ENCODE assay signal across 8 mouse cellular contexts in the genomic region with DNA sequence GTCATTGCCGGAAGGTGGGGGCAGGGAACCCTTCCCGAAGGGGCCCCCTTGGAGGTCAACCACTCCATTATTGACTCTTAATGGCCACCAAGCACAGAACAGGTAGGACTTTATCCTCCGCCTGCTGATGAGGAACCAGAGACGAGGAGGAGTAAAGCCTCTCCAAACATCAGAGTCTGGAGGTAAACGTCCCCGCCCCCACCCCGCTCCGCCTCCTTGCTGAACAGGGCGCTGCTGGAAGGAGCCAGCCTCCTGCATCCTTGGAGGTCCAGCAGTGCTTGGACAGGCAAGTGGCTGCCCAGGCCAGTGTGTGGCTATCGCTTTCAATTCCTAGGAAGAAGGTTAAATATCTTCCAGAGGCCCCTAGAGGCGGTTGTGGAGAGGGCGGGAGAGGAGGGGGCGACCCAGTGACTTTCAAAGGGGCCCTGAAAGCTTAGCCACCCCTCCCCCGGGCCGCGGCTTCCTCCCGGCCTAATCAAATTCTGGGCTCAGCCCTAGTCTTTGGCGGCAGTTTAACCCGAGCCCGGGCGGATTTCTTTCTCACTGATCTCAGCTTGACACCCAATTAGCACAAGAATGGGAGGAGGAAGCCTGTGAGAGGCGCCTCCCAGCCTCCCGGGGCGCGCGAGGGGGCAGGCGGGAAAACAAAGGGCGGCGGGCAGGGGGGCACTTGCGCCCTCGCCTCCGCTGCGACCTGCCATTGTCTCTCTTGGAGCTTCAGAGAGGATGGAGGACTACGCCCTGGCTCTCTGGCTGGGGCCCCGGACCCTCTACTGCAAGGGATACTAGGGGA. TPM values are rescaled to one million over a fixed set of nuclear protein-coding genes. Genes with fewer than 3 reads are reported as not detected.
DNase-seq lines count a peak whose midpoint lies in the region; ATAC-seq lines count a peak whose summit lies in the region.

Gene Urm1, plus strand, starts transcription at position 51 of the 793 bp plus-strand sequence.

- peak; percentile 82 for ATAC-seq in forebrain, embryonic 11.5 days (replicated peaks; ENCODE audit: low FRiP score)
- ATAC-seq in heart, embryonic 15.5 days (replicated peaks; ENCODE audit: insufficient number of reproducible peaks, insufficient read depth, low FRiP score, low read depth), result peak; percentile 75
- peak; percentile 62 for ATAC-seq in liver, embryonic 16.5 days (ENCODE audit: low read depth)
- peak; percentile 75 for ATAC-seq in neural tube, embryonic 12.5 days (ENCODE audit: low FRiP score, low read depth)

- H3K27ac ChIP-seq in forebrain, embryonic 11.5 days (ENCODE audit: low read depth, low read length), result peak within 1 kb of the TSS; percentile 89
- H3K27ac ChIP-seq in heart, embryonic 15.5 days, result peak within 1 kb of the TSS; percentile 92
- peak within 1 kb of the TSS; percentile 71 for H3K27ac ChIP-seq in liver, embryonic 16.5 days (ENCODE audit: low read length)
- H3K27ac ChIP-seq in neural tube, embryonic 12.5 days, result peak within 1 kb of the TSS; percentile 84

- peak; percentile 98 for DNase-seq in ES-CJ7 (ENCODE audit: low read depth, low spot score)
- peak; percentile 58 for DNase-seq in c-Kit-positive CD71-negative TER-119-negative erythroid progenitor cells, embryonic 14.5 days (ENCODE audit: low read depth)
- DNase-seq in forebrain, embryonic 11.5 days (ENCODE audit: low spot score), result peak; percentile 93
- peak; percentile 80 for DNase-seq in kidney, postnatal 14 days
- peak; percentile 81 for DNase-seq in testis, postnatal 10 days (ENCODE audit: low spot score)

- H3K4me2 ChIP-seq in forebrain, embryonic 11.5 days (ENCODE audit: low read depth, low read length, severe bottlenecking), result peak within 1 kb of the TSS; percentile 41
- H3K4me2 ChIP-seq in heart, embryonic 15.5 days, result peak within 1 kb of the TSS; percentile 87
- H3K4me2 ChIP-seq in liver, embryonic 16.5 days (ENCODE audit: low read depth, low read length), result peak within 1 kb of the TSS; percentile 86
- peak within 1 kb of the TSS; percentile 58 for H3K4me2 ChIP-seq in neural tube, embryonic 12.5 days (replicated peaks)

- peaks cover 7% of the 10 kb centered on the region; the same call in 1 of the 2 replicates for H3K4me1 ChIP-seq in forebrain, embryonic 11.5 days (replicated peaks; ENCODE audit: control insufficient read depth, insufficient read depth, low read length)
- peaks cover 18% of the 10 kb centered on the region for H3K4me1 ChIP-seq in heart, embryonic 15.5 days (replicated peaks)
- H3K4me1 ChIP-seq in liver, embryonic 16.5 days (ENCODE audit: control insufficient read depth, low read depth, low read length), result peaks cover 16% of the 10 kb centered on the region
- peaks cover 26% of the 10 kb centered on the region for H3K4me1 ChIP-seq in neural tube, embryonic 12.5 days

- H3K4me3 ChIP-seq in forebrain, embryonic 11.5 days (ENCODE audit: low read depth, low read length), result peak within 1 kb of the TSS; percentile 22
- peak within 1 kb of the TSS; percentile 56 for H3K4me3 ChIP-seq in heart, embryonic 15.5 days
- peak within 1 kb of the TSS; percentile 62 for H3K4me3 ChIP-seq in liver, embryonic 16.5 days (ENCODE audit: low read depth, low read length)
- H3K4me3 ChIP-seq in neural tube, embryonic 12.5 days, result peak within 1 kb of the TSS; percentile 34

- under 1% methylated on average over 35 of the region's 35 CpGs for WGBS in forebrain, embryonic 11.5 days
- 1% methylated on average over 35 of the region's 35 CpGs for WGBS in heart, embryonic 15.5 days
- WGBS in liver, embryonic 16.5 days (ENCODE audit: insufficient replicate concordance), result 1% methylated on average over 35 of the region's 35 CpGs
- 1% methylated on average over 35 of the region's 35 CpGs for WGBS in neural tube, embryonic 12.5 days

- H3K27me3 ChIP-seq in forebrain, embryonic 11.5 days (ENCODE audit: control insufficient read depth, insufficient read depth, low read length), result peaks cover 9% of the 10 kb centered on the region; the same call in 1 of the 2 replicates
- H3K27me3 ChIP-seq in heart, embryonic 15.5 days, result no peaks in the 10 kb centered on the region
- H3K27me3 ChIP-seq in liver, embryonic 16.5 days (ENCODE audit: control insufficient read depth, insufficient read depth, low read depth, low read length), result no peaks in the 10 kb centered on the region
- no peaks in the 10 kb centered on the region for H3K27me3 ChIP-seq in neural tube, embryonic 12.5 days (replicated peaks)

- H3K36me3 ChIP-seq in forebrain, embryonic 11.5 days (ENCODE audit: control insufficient read depth, insufficient read depth, low read length), result no peaks in the 10 kb centered on the region
- peaks cover 5% of the 10 kb centered on the region; the same call in 1 of the 2 replicates for H3K36me3 ChIP-seq in heart, embryonic 15.5 days
- H3K36me3 ChIP-seq in liver, embryonic 16.5 days (ENCODE audit: control insufficient read depth, insufficient read depth), result no peaks in the 10 kb centered on the region
- H3K36me3 ChIP-seq in neural tube, embryonic 12.5 days, result peaks cover 11% of the 10 kb centered on the region

- peak within 1 kb of the TSS; percentile 56 for H3K9ac ChIP-seq in forebrain, embryonic 11.5 days (ENCODE audit: low read length)
- peak within 1 kb of the TSS; percentile 66 for H3K9ac ChIP-seq in heart, embryonic 15.5 days
- H3K9ac ChIP-seq in liver, embryonic 16.5 days (ENCODE audit: low read depth, low read length), result peak within 1 kb of the TSS; percentile 63
- peak within 1 kb of the TSS; percentile 62 for H3K9ac ChIP-seq in neural tube, embryonic 12.5 days

- no peaks in the 10 kb centered on the region for H3K9me3 ChIP-seq in forebrain, embryonic 11.5 days (ENCODE audit: control insufficient read depth, low read length)
- no peaks in the 10 kb centered on the region for H3K9me3 ChIP-seq in heart, embryonic 15.5 days (replicated peaks)
- H3K9me3 ChIP-seq in liver, embryonic 16.5 days (replicated peaks; ENCODE audit: control insufficient read depth, low read length), result no peaks in the 10 kb centered on the region
- no peaks in the 10 kb centered on the region for H3K9me3 ChIP-seq in neural tube, embryonic 12.5 days

RNA-seq across cellular contexts. Expression of gene Urm1, which starts in this region (rescaled TPM):
- polyA plus RNA-seq in forebrain, embryonic 11.5 days (2014; fragmentation: Nextera tagmentation; extraction: Ambion mirVana), result 18.1 and 19.2 TPM in 2 replicates
- 13.0 and 18.6 TPM in 2 replicates for polyA plus RNA-seq in heart, embryonic 15.5 days (2015; fragmentation: Nextera tagmentation; extraction: Ambion mirVana)
- polyA plus RNA-seq in liver, embryonic 16.5 days (2015; fragmentation: Nextera tagmentation; extraction: Ambion mirVana), result 8.6 and 9.4 TPM in 2 replicates
- polyA plus RNA-seq in neural tube, embryonic 12.5 days (2016; fragmentation: Nextera tagmentation; extraction: Ambion mirVana), result 17.2 and 19.2 TPM in 2 replicates

Comparison
In these comparisons a context has a peak if more than half of its experiments do, and no peak if none do; other contexts are left out.
1. Peak in every context shown above with its lines: DNase-seq, ATAC-seq, H3K4me3 ChIP-seq and H3K27ac ChIP-seq.